Mouse (Mus musculus) naive thymus-derived CD4-positive, alpha-beta T cell, adult 2 months (primary cell): ENCODE measurements around the gene Zcchc7.

Experiments used
- DNase-seq: peaks from one replicate; pipeline ENCODE4 v3.0.0-alpha.2; 2011; ENCODE audit warnings: low read depth

The Zcchc7 gene

DNA sequence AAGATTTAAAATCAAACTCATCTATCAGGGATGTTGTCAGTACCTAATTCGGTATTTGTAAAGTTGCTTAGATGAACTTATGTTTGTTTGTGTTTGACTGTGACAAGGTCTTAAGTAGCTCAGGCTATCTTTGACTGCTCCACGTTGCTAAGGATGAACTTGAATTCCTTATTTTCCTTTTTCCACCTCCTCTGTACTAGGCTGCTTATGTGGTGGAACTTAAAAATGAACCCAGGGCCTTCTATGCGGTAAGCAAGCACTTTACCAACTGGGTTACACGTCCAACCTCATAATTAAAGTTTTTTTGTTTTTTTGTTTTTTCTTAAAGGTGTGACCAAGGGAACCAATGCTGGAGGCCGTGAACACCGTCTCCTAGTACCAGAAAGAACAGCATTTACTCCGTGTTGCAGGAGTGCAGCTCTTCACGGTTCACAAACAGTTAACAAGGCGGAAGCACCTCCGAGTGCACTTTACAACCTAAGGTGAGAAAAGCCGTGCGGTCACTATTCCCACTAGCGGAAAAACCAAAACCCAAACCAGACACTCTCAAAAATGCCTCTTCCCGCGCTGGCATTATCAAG is at the start of gene Zcchc7:
Gene Zcchc7, plus strand, starts transcription at position 325 of the 581 bp plus-strand sequence.
- DNase-seq: no peak

GRCm38 (mm10) chr4:44705967-44706366 is 49.7 kb upstream of the Zcchc7 start:
- DNase-seq: no peak

GRCm38 (mm10) chr4:44706865-44707264 is 48.8 kb upstream of the Zcchc7 start:
- DNase-seq: no peak

GRCm38 (mm10) chr4:44708311-44708710 is 47.4 kb upstream of the Zcchc7 start:
- DNase-seq: no peak

DNA sequence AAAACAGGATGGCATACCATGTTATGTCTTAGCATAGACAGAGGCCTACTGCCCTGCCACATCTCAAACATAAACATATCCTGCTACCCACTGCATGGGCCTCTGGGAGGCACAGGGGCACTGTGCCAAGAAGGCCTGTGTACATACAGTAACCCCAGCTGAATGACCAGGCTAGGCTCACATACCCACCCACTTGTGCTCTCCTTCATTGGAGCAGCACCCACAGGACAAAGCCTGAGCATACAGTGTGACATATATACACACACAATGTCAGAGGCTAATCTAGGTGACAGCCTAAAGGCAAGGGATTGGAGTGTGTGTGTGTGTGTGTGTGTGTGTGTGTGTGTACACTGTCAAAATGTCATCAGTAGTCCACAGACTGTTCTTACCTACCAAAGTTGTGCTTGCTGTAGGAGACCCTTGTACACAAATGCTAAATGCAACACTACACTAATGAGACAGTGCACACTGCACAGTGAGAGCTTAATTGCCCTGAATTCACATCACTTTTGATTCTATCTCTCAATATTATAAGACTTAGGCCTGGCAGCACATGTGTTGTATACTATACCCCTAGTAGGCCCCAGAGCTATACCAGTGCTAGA is 46.5 kb upstream of the Zcchc7 start:
- no peak for DNase-seq

DNA sequence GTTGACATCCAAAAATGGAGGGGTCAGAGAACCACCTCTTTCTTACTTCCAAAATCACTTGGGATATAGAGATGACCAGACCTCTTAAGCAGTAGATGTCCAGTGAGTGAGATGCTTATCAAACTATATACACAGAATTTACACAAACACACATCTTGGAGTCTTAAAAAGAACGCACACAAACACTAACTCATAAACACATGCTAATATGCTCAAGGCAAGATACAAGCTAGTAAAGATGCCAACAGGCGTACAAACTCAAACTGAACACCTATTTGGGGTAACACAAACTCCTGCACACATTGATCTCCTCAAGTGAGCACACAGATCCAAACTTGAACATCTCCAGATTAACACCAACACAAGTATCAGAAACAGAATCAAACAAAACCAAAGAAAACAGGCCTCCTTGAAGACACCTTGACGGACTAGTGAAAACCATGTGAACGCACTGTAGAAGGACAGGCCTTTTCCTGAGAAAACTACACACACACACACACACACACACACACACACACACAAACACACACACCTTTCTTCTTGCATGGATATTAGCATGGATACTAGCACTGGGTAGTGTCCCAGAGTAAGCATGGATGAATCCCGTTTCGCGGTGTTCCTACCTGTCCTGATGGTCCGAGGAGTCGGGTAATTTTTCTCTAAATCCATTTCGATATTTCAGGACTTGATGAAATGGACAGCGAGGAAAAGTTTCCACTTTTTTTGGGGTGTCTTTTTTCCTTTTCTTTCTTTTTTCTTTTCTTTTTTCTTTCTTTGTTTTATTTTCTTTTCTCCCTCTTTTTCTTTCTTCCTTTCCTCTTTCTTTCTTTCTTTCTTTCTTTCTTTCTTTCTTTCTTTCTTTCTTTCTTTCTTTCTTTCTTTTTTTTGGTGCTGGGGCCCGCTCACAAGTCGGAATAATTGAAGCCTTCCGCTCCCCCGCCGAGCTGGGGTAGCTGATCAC is 45.7 kb upstream of the Zcchc7 start, which contains the start of gene Pax5:
Gene Pax5, minus strand, starts transcription at position 748 of the 961 bp plus-strand sequence.
- DNase-seq: no peak

DNA sequence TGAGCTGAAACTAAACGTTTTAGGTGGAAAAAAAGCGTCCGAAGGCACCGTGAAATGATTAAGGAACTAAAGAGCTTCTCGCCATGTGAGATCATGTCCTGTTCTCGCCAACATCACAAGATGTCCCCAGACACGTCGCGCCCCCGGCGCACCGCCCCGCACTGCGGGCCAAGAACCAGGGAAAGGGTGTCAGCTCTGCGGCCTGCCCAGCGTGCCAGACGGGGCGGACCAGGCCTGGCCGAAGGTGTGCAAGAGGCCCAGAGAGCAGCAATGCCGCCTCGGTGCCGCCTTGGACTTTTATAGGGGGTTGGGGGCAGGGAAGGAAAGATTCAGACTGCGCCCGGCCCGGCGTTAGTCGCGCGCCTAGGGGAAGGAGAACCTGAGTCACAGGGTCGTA is 45.0 kb upstream of the Zcchc7 start:
- DNase-seq: no peak

GRCm38 (mm10) chr4:44711136-44711900 is 44.4 kb upstream of the Zcchc7 start:
- no peak for DNase-seq

- DNase-seq: no peak
Measured at GRCm38 (mm10) chr4:44712051-44712700, 43.5 kb upstream of the Zcchc7 start.

DNA sequence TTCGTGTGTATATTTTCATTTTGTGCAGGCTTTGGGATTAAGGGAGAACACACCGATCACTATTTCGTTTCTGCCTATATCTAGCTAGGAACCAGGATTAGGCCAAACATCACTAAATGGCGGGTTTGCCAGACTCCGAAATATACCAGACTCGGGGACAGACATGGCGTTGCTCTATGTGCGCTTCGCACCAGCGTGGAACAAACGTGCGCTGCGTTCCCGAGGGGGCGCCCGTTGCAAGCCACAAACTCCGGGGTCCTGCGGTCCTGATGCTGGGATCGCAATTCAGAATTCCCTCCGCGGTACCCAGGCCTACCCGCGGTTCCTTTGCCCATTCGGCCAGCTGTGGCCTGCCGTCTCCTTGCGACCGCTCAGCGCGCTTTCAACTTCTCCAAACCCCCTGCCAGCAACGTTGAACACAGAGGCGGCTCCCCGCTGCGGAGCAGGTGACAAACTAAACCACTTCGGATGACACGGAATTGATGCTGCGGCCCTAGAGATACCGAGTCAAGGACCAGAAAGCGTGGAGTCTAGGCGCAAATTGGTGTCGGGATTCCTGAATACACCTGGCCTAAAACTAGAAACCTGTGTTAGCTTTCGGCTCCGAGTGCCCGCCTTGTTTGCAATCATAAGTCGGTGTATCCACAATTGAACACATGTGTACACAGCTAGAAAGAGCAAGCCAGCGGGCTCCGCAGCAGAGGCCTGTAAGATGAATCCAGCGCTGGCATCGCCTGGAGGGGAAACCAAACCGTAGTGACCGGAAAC is 42.7 kb upstream of the Zcchc7 start:
- DNase-seq: no peak

DNA sequence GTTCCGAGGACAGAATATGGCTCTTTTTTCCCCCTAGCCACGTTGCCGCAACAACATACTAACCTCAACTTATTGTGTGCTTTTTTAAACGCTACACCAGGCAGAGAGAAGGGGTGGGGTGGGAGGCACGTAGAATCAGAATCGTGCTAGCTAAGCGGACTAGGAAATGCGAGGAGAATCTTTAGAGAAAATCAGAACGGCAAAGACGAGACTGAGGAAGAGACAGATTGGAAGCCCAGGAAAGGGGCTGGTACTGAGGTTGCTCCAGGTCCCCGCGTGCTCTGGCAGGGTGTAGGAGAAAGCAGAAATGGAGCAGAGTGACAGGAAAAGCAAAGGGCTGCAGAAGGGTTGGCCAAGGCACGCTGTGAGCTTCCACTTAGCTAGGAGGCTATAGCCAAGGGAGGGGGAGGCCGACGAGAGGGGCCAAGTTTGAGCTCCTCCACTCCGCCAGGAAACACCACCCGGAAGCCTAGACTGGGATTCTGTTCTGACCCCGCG is 42.1 kb upstream of the Zcchc7 start:
- no peak for DNase-seq

DNA sequence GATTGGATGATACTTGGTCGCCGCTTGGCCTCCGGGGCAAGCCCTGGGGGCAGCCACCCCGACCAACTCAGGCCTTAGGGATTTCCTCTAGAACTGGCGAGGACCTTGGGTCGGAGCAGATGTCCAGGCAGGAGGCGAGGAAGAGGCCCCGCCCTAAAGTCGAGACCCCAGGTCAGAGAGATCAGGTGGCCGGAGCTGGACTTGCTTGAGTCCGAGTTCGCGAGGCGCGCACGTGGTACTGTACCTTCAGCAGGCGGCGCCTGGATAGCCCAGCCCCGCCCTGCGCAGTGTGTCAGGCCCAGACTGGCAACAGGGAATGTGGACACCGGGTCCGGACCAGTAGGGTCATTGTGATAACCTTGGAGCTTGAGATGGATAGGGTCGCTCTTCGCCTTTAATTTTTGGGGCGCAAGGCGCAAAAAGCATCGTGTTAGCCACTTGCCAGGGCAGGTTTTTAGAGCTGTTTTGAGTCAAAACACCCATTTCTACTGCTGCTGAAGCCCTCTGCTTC is 41.5 kb upstream of the Zcchc7 start:
- DNase-seq: no peak

DNA sequence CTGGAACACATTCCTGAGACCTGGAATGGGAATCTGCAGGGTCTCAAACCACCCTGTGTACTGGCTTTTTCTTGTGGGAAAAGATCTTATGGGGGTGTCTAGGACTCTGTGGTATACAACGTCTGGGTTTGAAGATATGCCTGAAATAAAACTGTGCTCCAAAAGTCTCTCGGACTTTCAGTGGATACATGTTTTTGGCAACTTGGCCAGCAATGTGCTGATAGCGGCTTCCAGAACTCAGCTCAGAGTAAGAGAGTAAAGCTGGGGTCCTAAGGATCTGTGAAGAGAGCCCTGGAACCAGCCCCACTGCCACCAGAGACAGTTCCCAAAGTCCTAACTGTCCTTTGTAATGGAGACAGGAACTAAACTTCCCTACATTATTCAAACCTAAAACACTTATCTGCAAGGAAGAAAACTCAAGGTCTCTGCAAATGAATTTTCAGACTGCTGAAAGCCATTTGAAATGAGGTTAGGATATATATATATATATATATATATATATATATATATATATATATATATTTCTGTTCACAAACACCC is 40.0 kb upstream of the Zcchc7 start:
- DNase-seq: no peak

DNA sequence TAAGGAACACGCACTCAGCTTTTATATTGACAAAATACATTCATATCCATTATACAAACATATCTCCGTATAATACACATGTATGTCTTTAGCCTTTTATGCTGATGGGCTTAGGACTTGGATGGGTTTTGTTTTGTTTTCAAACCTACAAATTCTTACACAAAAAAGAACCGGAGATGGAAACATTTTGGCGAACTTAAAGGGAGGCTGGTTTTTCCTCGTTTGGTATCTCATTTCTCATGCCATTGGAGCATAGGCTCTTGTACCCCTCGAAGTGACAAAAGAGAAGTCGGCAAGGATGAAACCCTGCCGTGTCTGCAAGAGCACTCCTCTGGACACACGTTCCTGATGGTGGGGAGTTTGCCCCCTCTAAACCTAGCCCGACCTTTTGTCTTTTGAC is 39.3 kb upstream of the Zcchc7 start:
- DNase-seq: no peak

GRCm38 (mm10) chr4:44717676-44718075 is 38.0 kb upstream of the Zcchc7 start:
- no peak for DNase-seq

DNA sequence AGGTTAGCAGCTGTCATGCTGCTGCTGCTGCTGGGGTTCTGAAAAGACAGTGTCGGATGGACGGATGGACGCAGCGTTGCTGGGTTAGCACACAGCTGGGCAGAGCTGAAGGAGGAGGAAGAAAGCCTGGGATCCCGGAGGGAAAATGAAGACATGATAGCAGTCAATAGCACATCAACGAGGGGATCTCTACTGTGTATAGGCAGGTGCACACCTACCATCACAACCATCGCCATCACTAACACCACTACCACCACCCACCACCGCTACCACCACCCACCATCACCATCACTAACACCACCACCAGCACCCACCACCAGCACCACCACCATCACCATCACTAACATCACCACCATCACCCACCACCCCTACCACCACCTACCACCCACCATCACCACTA is 35.6 kb upstream of the Zcchc7 start:
- no peak for DNase-seq

DNA sequence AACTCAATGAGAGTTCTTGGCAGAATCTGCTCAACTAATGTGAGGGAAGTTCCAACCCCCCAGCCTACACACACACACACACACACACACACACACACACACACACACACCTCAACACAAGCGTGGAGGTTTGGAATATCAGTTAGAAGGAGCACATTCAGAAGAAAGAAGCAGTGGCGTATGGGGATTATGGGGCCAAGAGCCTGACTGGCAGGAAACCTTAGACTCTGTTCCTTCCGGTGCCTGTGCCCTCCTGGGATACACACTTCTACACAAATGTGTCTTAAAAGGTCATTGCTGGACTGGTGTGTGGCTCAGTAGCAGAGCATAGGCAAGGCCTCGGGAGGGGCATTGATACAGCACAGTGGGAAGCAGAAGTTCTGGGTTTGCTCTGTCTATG is 34.4 kb upstream of the Zcchc7 start:
- no peak for DNase-seq

DNA sequence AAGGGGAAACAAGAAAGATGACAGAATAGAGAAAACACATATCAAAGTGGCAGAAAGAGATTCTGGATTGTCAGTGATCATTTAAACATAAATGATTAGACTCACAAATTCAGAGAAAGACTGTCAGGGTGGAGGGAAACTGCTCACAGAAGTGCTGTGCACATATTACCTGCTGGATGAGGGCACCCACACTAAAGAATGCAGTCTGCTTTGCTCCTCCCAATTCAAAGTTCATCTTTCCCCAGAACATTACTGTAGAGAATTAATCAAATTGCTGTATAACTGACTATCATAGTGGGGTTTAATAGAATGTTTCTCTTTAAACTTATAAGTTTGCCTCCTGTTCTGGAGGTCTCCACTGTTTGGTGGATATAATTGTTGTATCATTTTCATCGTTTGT is 15.2 kb upstream of the Zcchc7 start:
- no peak for DNase-seq

- DNase-seq: peak; percentile 95
Measured at GRCm38 (mm10) chr4:44756134-44756951, 666 bp downstream of the Zcchc7 start.
